Mouse (Mus musculus) ES-Bruce4 (cell line): ENCODE results near the gene Nanos3. TPM values are rescaled to one million over a fixed set of nuclear protein-coding genes. Genes with fewer than 3 reads are reported as not detected.

ENCODE experiments used
- H3K27ac ChIP-seq: 2 replicates; pipeline ENCODE4 v1.5.1; 2012; ENCODE audit warnings: low read length, inconsistent platforms; ENCODE audit not compliant: insufficient read depth
- H3K27me3 ChIP-seq: 2 replicates; pipeline ENCODE4 v1.6.1; 2012; ENCODE audit warnings: mild to moderate bottlenecking, low read length, inconsistent platforms; ENCODE audit not compliant: control insufficient read depth, poor library complexity, insufficient read depth, severe bottlenecking
- H3K36me3 ChIP-seq: 2 replicates; pipeline ENCODE4 v1.6.1; 2012; ENCODE audit warnings: inconsistent platforms, mild to moderate bottlenecking, low read length, moderate library complexity; ENCODE audit not compliant: control insufficient read depth, poor library complexity, insufficient read depth, severe bottlenecking
- H3K4me1 ChIP-seq: one replicate; pipeline ENCODE4 v1.8.1; 2011; ENCODE audit warnings: low read length; ENCODE audit not compliant: control insufficient read depth, insufficient read depth
- H3K4me3 ChIP-seq: 2 replicates; pipeline ENCODE4 v1.5.1; 2011; ENCODE audit warnings: low read depth, mild to moderate bottlenecking, low read length
- H3K9ac ChIP-seq: 2 replicates; pipeline ENCODE4 v1.6.1; 2012; ENCODE audit warnings: low read depth, mild to moderate bottlenecking, inconsistent platforms; ENCODE audit not compliant: poor library complexity, severe bottlenecking
- H3K9me3 ChIP-seq: replicated peaks from 2 replicates; pipeline ENCODE4 v1.6.1; 2012; ENCODE audit warnings: mild to moderate bottlenecking, low read length, inconsistent platforms; ENCODE audit not compliant: control insufficient read depth, poor library complexity, insufficient read depth, severe bottlenecking
- CTCF ChIP-seq: IDR thresholded peaks from one replicate; pipeline ENCODE4 v1.8.1; 2011; ENCODE audit warnings: low read depth, low read length
- EP300 ChIP-seq: IDR thresholded peaks from 2 replicates; pipeline ENCODE4 v1.6.1; 2011; ENCODE audit warnings: low read depth, low read length; ENCODE audit not compliant: insufficient read depth
- POLR2A ChIP-seq: IDR thresholded peaks from one replicate; pipeline ENCODE4 v1.8.1; 2011; ENCODE audit warnings: low read length; ENCODE audit not compliant: insufficient read depth
- polyA plus RNA-seq: library from polyadenylated mRNA; stranded (reverse); fragments of >200 nt; gene quantifications from 2 replicates; pipeline ENCODE4 v1.2.4, GENCODE M21; 2011; ENCODE audit warnings: low read depth; ENCODE audit not compliant: missing spikeins, insufficient read depth, insufficient read length

The Nanos3 gene
- polyA plus RNA-seq, 1 experiment, result 3.0 TPM

GRCm38 (mm10) chr8:84218143-84218542, 33.1 kb upstream of the Nanos3 start:
- no peaks in the 10 kb centered on the region for H3K27me3 ChIP-seq
- TF ChIP-seq EP300, result no peak
- TF ChIP-seq POLR2A, result no peak
- TF ChIP-seq CTCF, result no peak
- H3K4me1 ChIP-seq, result peaks cover 4% of the 10 kb centered on the region
- H3K27ac ChIP-seq, result no peak overlapping the region
- H3K9me3 ChIP-seq, result no peaks in the 10 kb centered on the region
- no peak overlapping the region for H3K9ac ChIP-seq
- no peak overlapping the region for H3K4me3 ChIP-seq
- peaks cover 24% of the 10 kb centered on the region for H3K36me3 ChIP-seq

DNA sequence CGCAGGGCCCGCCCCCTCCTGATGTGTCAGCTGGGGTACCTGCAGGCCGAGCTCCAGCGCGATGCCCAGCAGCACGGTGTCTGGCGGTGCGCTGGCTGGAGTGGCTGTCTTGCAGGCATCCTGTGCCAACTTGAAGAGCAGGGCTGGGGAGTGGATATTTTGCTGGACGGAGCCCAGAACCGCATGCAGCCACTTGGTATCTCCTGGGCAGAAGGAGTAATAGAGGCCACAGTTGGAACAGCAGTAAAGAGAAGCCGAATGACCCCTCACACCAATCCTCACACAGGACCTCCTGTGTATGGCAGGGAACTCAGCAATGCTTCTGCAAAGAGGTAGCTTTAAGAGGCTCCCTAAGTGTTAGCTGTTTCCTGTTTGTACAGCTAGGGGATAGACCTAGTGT, 32.2 kb upstream of the Nanos3 start:
- TF ChIP-seq POLR2A (no peak), EP300 (no peak), CTCF (no peak)
- Histone ChIP-seq H3K9ac (no peak overlapping the region), H3K27me3 (no peaks in the 10 kb centered on the region), H3K27ac (no peak overlapping the region), H3K9me3 (no peaks in the 10 kb centered on the region), H3K4me1 (peaks cover under 1% of the 10 kb centered on the region), H3K4me3 (no peak overlapping the region), H3K36me3 (peaks cover 25% of the 10 kb centered on the region)

DNA sequence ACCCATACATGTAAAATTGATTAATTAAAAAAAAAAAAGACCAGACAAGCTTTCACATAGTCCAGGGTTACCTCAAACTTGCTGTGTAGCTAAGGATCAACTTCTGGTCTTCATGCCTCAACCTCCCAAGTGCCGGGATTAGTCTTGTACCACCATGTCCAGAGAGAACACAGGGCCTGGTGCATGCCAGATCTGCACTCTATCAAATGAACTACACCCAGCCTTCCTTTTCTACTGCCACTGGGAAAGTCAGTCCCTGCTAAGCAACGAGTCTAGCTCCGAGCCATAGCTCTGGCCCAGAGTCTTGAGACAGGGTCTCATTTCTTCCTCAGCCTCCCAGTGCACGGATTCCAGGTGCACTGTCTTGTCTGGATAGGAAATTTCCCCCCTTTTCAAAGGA, 28.3 kb upstream of the Nanos3 start:
- no peak for TF ChIP-seq EP300
- no peak for TF ChIP-seq POLR2A
- TF ChIP-seq CTCF, result no peak
- Histone ChIP-seq H3K9me3 (no peaks in the 10 kb centered on the region), H3K27me3 (no peaks in the 10 kb centered on the region), H3K36me3 (peaks cover 32% of the 10 kb centered on the region), H3K4me1 (no peaks in the 10 kb centered on the region), H3K9ac (no peak overlapping the region), H3K27ac (no peak overlapping the region), H3K4me3 (no peak overlapping the region)

DNA sequence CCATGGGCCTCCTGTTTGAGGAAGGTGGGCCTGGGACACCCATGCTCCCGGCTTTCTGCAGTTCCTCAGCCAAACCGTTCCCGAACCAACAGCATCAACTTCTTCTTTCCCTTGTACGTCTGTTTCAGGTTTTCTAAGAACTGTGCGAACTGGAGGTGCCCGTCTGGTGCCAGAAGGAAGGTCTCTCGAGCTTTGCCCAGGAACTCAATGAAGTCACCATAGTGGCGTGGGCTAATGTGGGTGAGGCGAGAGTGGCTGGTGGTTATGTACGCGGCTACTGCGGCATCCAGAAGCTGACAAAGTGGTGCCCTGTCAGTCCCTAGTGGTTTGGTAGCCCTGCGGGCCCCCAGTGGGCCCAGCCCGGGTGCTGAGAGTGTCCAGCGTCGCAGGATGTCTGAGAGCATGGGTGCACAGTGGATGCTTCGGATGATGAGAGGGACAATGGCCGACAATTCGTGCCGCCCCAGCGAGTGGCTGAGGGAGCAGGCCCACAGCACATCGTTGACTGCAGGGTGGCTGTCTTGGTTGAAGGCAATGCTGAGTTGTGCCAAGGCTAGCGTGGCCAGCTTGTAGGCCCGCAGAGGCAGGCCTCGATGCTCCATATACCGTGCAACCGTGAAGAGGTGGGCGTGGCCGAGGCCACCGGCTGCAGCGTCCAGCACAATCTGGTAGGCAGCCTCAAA, 27.0 kb upstream of the Nanos3 start:
- H3K36me3 ChIP-seq, result peaks cover 26% of the 10 kb centered on the region
- TF ChIP-seq CTCF, result no peak
- TF ChIP-seq EP300, result no peak
- no peak for TF ChIP-seq POLR2A
- no peaks in the 10 kb centered on the region for H3K27me3 ChIP-seq
- no peak overlapping the region for H3K4me3 ChIP-seq
- H3K9ac ChIP-seq, result no peak overlapping the region
- no peaks in the 10 kb centered on the region for H3K4me1 ChIP-seq
- no peak overlapping the region for H3K27ac ChIP-seq
- no peaks in the 10 kb centered on the region for H3K9me3 ChIP-seq

- Histone ChIP-seq H3K9ac (no peak overlapping the region), H3K4me1 (no peaks in the 10 kb centered on the region), H3K9me3 (no peaks in the 10 kb centered on the region), H3K36me3 (peaks cover 29% of the 10 kb centered on the region), H3K4me3 (no peak overlapping the region), H3K27me3 (no peaks in the 10 kb centered on the region), H3K27ac (peak overlapping the region; percentile 15)
- TF ChIP-seq EP300 (no peak), CTCF (no peak)
These were observed 26.2 kb upstream of the Nanos3 start for GRCm38 (mm10) chr8:84211202-84211601.

DNA sequence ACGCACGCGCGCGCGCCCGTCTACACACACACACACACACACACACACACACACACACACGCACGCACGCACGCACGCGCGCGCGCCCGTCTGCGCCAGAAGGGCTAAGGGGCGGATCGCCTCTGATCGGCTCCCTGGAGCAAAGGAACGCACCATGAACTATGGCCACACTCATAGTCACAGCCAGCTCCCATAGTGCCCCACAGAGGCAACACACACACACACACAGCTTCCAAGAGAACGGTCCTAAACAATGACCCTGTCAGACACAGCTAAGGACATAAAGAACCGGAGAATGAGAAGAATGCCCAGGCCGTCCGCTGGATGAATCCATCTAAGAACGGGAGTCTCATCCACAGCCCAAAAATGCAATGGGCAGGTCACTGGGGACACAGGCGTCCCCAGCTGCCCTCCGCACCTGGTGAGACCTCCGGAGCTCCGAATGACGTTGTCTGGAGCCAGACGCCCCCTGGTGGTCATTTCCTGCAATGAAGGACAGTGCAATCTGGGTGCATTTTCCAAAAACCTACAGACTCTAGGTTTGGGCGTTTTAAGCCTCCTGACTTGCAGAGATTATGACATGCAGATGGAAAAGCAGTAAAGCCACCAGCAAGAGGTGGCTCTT, 25.3 kb upstream of the Nanos3 start:
- peak overlapping the region; percentile 57 for H3K9ac ChIP-seq
- peaks cover 29% of the 10 kb centered on the region for H3K36me3 ChIP-seq
- H3K27ac ChIP-seq, result peak overlapping the region; percentile 42
- TF ChIP-seq EP300 (0 out of 2 replicates have a peak, but pooled peaks have one; percentile 18), CTCF (peak; percentile 83), POLR2A (no peak)
- H3K4me3 ChIP-seq, result peak overlapping the region; percentile 55
- no peaks in the 10 kb centered on the region for H3K9me3 ChIP-seq
- no peaks in the 10 kb centered on the region for H3K27me3 ChIP-seq
- H3K4me1 ChIP-seq, result no peaks in the 10 kb centered on the region
